Mouse (Mus musculus): ENCODE data around the gene St6galnac5.

Gene St6galnac5

GRCm38 (mm10) chr3:152947031-152947640 lies 34.9 kb downstream of the St6galnac5 start:
- H3K36me3 ChIP-seq (ENCODE audit: insufficient read depth, low read length) = no peaks in the 10 kb centered on the region
- H3K27me3 ChIP-seq (ENCODE audit: insufficient read depth, low read length) = 0 out of 2 replicates have a peak, but pooled peaks cover 5% of the 10 kb centered on the region
- H3K4me1 ChIP-seq (replicated peaks; ENCODE audit: low read depth, low read length) = peaks cover 17% of the 10 kb centered on the region
- no peaks in the 10 kb centered on the region for H3K9me3 ChIP-seq (ENCODE audit: low read length)
- no peak for TF ChIP-seq CTCF (conservative IDR thresholded peaks at IDR 0.05; ENCODE audit: low read length)
- no peak for TF ChIP-seq POU5F1 (IDR thresholded peaks at IDR 0.05; ENCODE audit: borderline replicate concordance, low read length)
- TF ChIP-seq NANOG (IDR thresholded peaks at IDR 0.05; ENCODE audit: borderline replicate concordance, low read length) = no peak
- H3K4me3 ChIP-seq (replicated peaks; ENCODE audit: low read length) = no peak overlapping the region

- Histone ChIP-seq H3K4me1 (replicated peaks; ENCODE audit: low read depth, low read length) (peaks cover 18% of the 10 kb centered on the region), H3K27me3 (ENCODE audit: insufficient read depth, low read length) (0 out of 2 replicates have a peak, but pooled peaks cover 5% of the 10 kb centered on the region), H3K9me3 (ENCODE audit: low read length) (no peaks in the 10 kb centered on the region), H3K4me3 (replicated peaks; ENCODE audit: low read length) (no peak overlapping the region), H3K36me3 (ENCODE audit: insufficient read depth, low read length) (no peaks in the 10 kb centered on the region)
- TF ChIP-seq POU5F1 (IDR thresholded peaks at IDR 0.05; ENCODE audit: borderline replicate concordance, low read length) = no peak
- TF ChIP-seq NANOG (IDR thresholded peaks at IDR 0.05; ENCODE audit: borderline replicate concordance, low read length) = no peak
These were observed 37.3 kb downstream of the St6galnac5 start for GRCm38 (mm10) chr3:152944766-152945165.

- Histone ChIP-seq H3K4me3 (replicated peaks; ENCODE audit: low read length) (no peak overlapping the region), H3K9me3 (ENCODE audit: low read length) (no peaks in the 10 kb centered on the region), H3K27me3 (ENCODE audit: insufficient read depth, low read length) (0 out of 2 replicates have a peak, but pooled peaks cover 5% of the 10 kb centered on the region), H3K36me3 (ENCODE audit: insufficient read depth, low read length) (no peaks in the 10 kb centered on the region), H3K4me1 (replicated peaks; ENCODE audit: low read depth, low read length) (peaks cover 18% of the 10 kb centered on the region)
- TF ChIP-seq POU5F1 (IDR thresholded peaks at IDR 0.05; ENCODE audit: borderline replicate concordance, low read length) (no peak), NANOG (IDR thresholded peaks at IDR 0.05; ENCODE audit: borderline replicate concordance, low read length) (no peak), CTCF (conservative IDR thresholded peaks at IDR 0.05; ENCODE audit: low read length) (no peak)
These were observed 39.1 kb downstream of the St6galnac5 start for GRCm38 (mm10) chr3:152942985-152943384.

- Histone ChIP-seq H3K36me3 (ENCODE audit: insufficient read depth, low read length) (no peaks in the 10 kb centered on the region), H3K9me3 (ENCODE audit: low read length) (no peaks in the 10 kb centered on the region), H3K4me1 (replicated peaks; ENCODE audit: low read depth, low read length) (peaks cover 18% of the 10 kb centered on the region), H3K27me3 (ENCODE audit: insufficient read depth, low read length) (0 out of 2 replicates have a peak, but pooled peaks cover 5% of the 10 kb centered on the region), H3K4me3 (replicated peaks; ENCODE audit: low read length) (no peak overlapping the region)
- TF ChIP-seq NANOG (IDR thresholded peaks at IDR 0.05; ENCODE audit: borderline replicate concordance, low read length) (no peak), POU5F1 (IDR thresholded peaks at IDR 0.05; ENCODE audit: borderline replicate concordance, low read length) (no peak), CTCF (conservative IDR thresholded peaks at IDR 0.05; ENCODE audit: low read length) (no peak)
These were observed 40.4 kb downstream of the St6galnac5 start for GRCm38 (mm10) chr3:152941671-152942070.

- Histone ChIP-seq H3K4me1 (replicated peaks; ENCODE audit: low read depth, low read length) (no peaks in the 10 kb centered on the region), H3K36me3 (ENCODE audit: insufficient read depth, low read length) (no peaks in the 10 kb centered on the region)
- no peak for TF ChIP-seq POU5F1 (IDR thresholded peaks at IDR 0.05; ENCODE audit: borderline replicate concordance, low read length)
- no peak for TF ChIP-seq NANOG (IDR thresholded peaks at IDR 0.05; ENCODE audit: borderline replicate concordance, low read length)
- TF ChIP-seq CTCF (conservative IDR thresholded peaks at IDR 0.05; ENCODE audit: low read length) = no peak
These were observed 45.7 kb downstream of the St6galnac5 start for GRCm38 (mm10) chr3:152936313-152936712.

GRCm38 (mm10) chr3:152933737-152934136 lies 48.3 kb downstream of the St6galnac5 start:
- no peak for TF ChIP-seq POU5F1 (IDR thresholded peaks at IDR 0.05; ENCODE audit: borderline replicate concordance, low read length)
- TF ChIP-seq CTCF (conservative IDR thresholded peaks at IDR 0.05; ENCODE audit: low read length) = no peak
- TF ChIP-seq NANOG (IDR thresholded peaks at IDR 0.05; ENCODE audit: borderline replicate concordance, low read length) = no peak
- no peaks in the 10 kb centered on the region for H3K9me3 ChIP-seq (ENCODE audit: low read length)
- H3K27me3 ChIP-seq (ENCODE audit: insufficient read depth, low read length) = 0 out of 2 replicates have a peak, but pooled peaks cover 4% of the 10 kb centered on the region
- no peak overlapping the region for H3K4me3 ChIP-seq (replicated peaks; ENCODE audit: low read length)
- peaks cover 16% of the 10 kb centered on the region for H3K4me1 ChIP-seq (replicated peaks; ENCODE audit: low read depth, low read length)
- H3K36me3 ChIP-seq (ENCODE audit: insufficient read depth, low read length) = no peaks in the 10 kb centered on the region

More at GRCm38 (mm10) chr3:152936313-152936712, 45.7 kb downstream of the St6galnac5 start:
- H3K4me3 ChIP-seq (replicated peaks; ENCODE audit: low read length) = no peak overlapping the region
- no peaks in the 10 kb centered on the region for H3K9me3 ChIP-seq (ENCODE audit: low read length)
- 0 out of 2 replicates have a peak, but pooled peaks cover 4% of the 10 kb centered on the region for H3K27me3 ChIP-seq (ENCODE audit: insufficient read depth, low read length)

- Histone ChIP-seq H3K4me3 (replicated peaks; ENCODE audit: low read length) (no peak overlapping the region), H3K4me1 (replicated peaks; ENCODE audit: low read depth, low read length) (peaks cover 22% of the 10 kb centered on the region), H3K27me3 (ENCODE audit: insufficient read depth, low read length) (0 out of 2 replicates have a peak, but pooled peaks cover 4% of the 10 kb centered on the region), H3K36me3 (ENCODE audit: insufficient read depth, low read length) (no peaks in the 10 kb centered on the region), H3K9me3 (ENCODE audit: low read length) (no peaks in the 10 kb centered on the region)
- TF ChIP-seq POU5F1 (IDR thresholded peaks at IDR 0.05; ENCODE audit: borderline replicate concordance, low read length) = no peak
- TF ChIP-seq NANOG (IDR thresholded peaks at IDR 0.05; ENCODE audit: borderline replicate concordance, low read length) = no peak
- TF ChIP-seq CTCF (conservative IDR thresholded peaks at IDR 0.05; ENCODE audit: low read length) = no peak
These were observed 49.5 kb downstream of the St6galnac5 start for GRCm38 (mm10) chr3:152932544-152932943.

- H3K36me3 ChIP-seq (ENCODE audit: insufficient read depth, low read length) = no peaks in the 10 kb centered on the region
- no peak for TF ChIP-seq NANOG (IDR thresholded peaks at IDR 0.05; ENCODE audit: borderline replicate concordance, low read length)
- TF ChIP-seq POU5F1 (IDR thresholded peaks at IDR 0.05; ENCODE audit: borderline replicate concordance, low read length) = no peak
- no peak for TF ChIP-seq CTCF (conservative IDR thresholded peaks at IDR 0.05; ENCODE audit: low read length)
- H3K9me3 ChIP-seq (ENCODE audit: low read length) = no peaks in the 10 kb centered on the region
- no peak overlapping the region for H3K4me3 ChIP-seq (replicated peaks; ENCODE audit: low read length)
- 0 out of 2 replicates have a peak, but pooled peaks cover 4% of the 10 kb centered on the region for H3K27me3 ChIP-seq (ENCODE audit: insufficient read depth, low read length)
- H3K4me1 ChIP-seq (replicated peaks; ENCODE audit: low read depth, low read length) = peaks cover 22% of the 10 kb centered on the region
These were observed 50.0 kb downstream of the St6galnac5 start for GRCm38 (mm10) chr3:152932096-152932495.

Data from E14TG2a.4 (cell line).